Comparison of ENCODE assay signal across 34 mouse cellular contexts in the genomic region with DNA sequence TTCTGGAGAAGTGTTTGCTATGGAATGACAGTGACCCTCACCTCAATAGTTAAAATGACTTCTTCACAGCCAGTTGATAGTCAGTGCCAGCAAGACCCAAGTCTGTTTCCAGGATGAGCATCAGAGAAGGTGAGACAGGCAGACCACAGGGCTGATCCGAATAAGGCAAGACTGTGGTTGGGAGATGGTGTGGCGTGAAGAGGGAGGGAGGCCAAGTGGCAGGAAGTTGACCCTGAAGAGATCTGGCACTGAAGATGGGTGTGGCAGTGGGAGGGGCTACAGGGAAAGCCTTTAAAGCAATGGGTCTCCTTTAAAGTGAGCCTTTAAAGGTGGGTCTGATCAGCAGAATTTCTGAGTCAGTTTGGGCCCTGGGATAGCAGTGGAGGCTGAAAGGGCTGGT. TPM values are rescaled to one million over a fixed set of nuclear protein-coding genes. Genes with fewer than 3 reads are reported as not detected.
DNase-seq lines count a peak whose midpoint lies in the region; ATAC-seq and TF ChIP-seq lines count a peak whose summit lies in the region.
"Had no signal": no experiment of that assay in that cellular context is flagged by ENCODE, and none has a peak within 500 bp of the region (broad histone marks: within the 10 kb centered on the region; RNA-seq: fewer than 3 reads in every experiment).

No protein-coding gene starts in this region.

- H3K9me3 ChIP-seq in stomach, postnatal 0 days (ENCODE audit: control insufficient read depth, low read length), result no peaks in the 10 kb centered on the region
- 0 out of 2 replicates have a peak, but pooled peaks cover 4% of the 10 kb centered on the region for H3K9me3 ChIP-seq in heart, embryonic 12.5 days (replicated peaks)
- H3K9me3 ChIP-seq: embryonic facial prominence, embryonic 12.5 days; hindbrain, embryonic 10.5 days; hindbrain, embryonic 15.5 days; intestine, embryonic 15.5 days; limb, embryonic 13.5 days; neural tube, embryonic 13.5 days had no signal

- no peak for DNase-seq in testis, postnatal 10 days (ENCODE audit: low spot score)
- peak; percentile 13 for DNase-seq in ZHBTc4 (ENCODE audit: low read depth, low spot score)
- DNase-seq in natural killer cell, adult 2 months (ENCODE audit: low spot score in 2 of 2), result peak; percentile 51 to 69
- DNase-seq in stomach, postnatal 0 days (ENCODE audit: low spot score), result no peak
- DNase-seq in left cerebral cortex, adult 11 months (ENCODE audit: low spot score), result no peak
- DNase-seq: adrenal gland, adult 2 months; cerebellum, adult 11 months; cerebellum, adult 9-10 months; cerebellum, postnatal 36 days; embryo, embryonic 11 days; heart, postnatal 14 days; kidney, adult 2 months; kidney, postnatal 4 days; liver, postnatal 0 days; right cerebral cortex, postnatal 4 days; thymus, adult 18-20 months; thymus, postnatal 25 days had no signal

- H3K4me3 ChIP-seq in testis, adult 2 months (ENCODE audit: control insufficient read depth, low read depth, low read length), result peak overlapping the region; percentile 36
- no peak overlapping the region for H3K4me3 ChIP-seq in stomach, postnatal 0 days (ENCODE audit: low read depth, low read length)
- no peak overlapping the region for H3K4me3 ChIP-seq in heart, embryonic 12.5 days
- H3K4me3 ChIP-seq: embryonic facial prominence, embryonic 12.5 days; hindbrain, embryonic 10.5 days; hindbrain, embryonic 15.5 days; intestine, embryonic 15.5 days; limb, embryonic 13.5 days; myocyte; neural tube, embryonic 13.5 days had no signal

- ATAC-seq in inflammation-experienced regulatory T-cells, adult 6 months, result peak; percentile 51
- no peak for ATAC-seq in stomach, postnatal 0 days (ENCODE audit: low FRiP score, low TSS enrichment)
- ATAC-seq in heart, embryonic 12.5 days (ENCODE audit: insufficient number of reproducible peaks, low FRiP score), result no peak
- ATAC-seq: forebrain, embryonic 14.5 days; intestine, embryonic 15.5 days; midbrain, embryonic 16.5 days had no signal

- no peak for TF ChIP-seq CTCF in testis, adult 2 months (IDR thresholded peaks at IDR 0.05; ENCODE audit: control insufficient read depth, insufficient read depth, insufficient replicate concordance, low read depth, low read length)
- no peak for TF ChIP-seq CTCF in stomach, postnatal 0 days (IDR thresholded peaks at IDR 0.05; ENCODE audit: low read depth)

- H3K4me2 ChIP-seq in stomach, postnatal 0 days (replicated peaks; ENCODE audit: low read depth), result no peak overlapping the region
- H3K4me2 ChIP-seq in heart, embryonic 12.5 days, result no peak overlapping the region
- H3K4me2 ChIP-seq: embryonic facial prominence, embryonic 12.5 days; hindbrain, embryonic 15.5 days; intestine, embryonic 15.5 days; limb, embryonic 13.5 days; liver, embryonic 11.5 days; midbrain, embryonic 11.5 days; neural tube, embryonic 13.5 days had no signal

- TF ChIP-seq POLR2A in testis, adult 2 months (IDR thresholded peaks at IDR 0.05; ENCODE audit: control insufficient read depth, low read depth, low read length), result no peak

- no peak overlapping the region for H3K27ac ChIP-seq in testis, adult 2 months (ENCODE audit: control insufficient read depth, insufficient read depth, low read depth, low read length)
- H3K27ac ChIP-seq in stomach, postnatal 0 days (replicated peaks), result no peak overlapping the region
- H3K27ac ChIP-seq in heart, embryonic 12.5 days (ENCODE audit: poor library complexity, severe bottlenecking), result no peak overlapping the region
- H3K27ac ChIP-seq: embryonic facial prominence, embryonic 12.5 days; hindbrain, embryonic 10.5 days; hindbrain, embryonic 15.5 days; intestine, embryonic 15.5 days; limb, embryonic 13.5 days; macrophage; neural tube, embryonic 13.5 days had no signal

- H3K36me3 ChIP-seq in testis, adult 2 months (ENCODE audit: control insufficient read depth, insufficient read depth, low read length), result no peaks in the 10 kb centered on the region
- H3K36me3 ChIP-seq in stomach, postnatal 0 days (ENCODE audit: control insufficient read depth, insufficient read depth, low read length), result no peaks in the 10 kb centered on the region
- H3K36me3 ChIP-seq in heart, embryonic 12.5 days, result no peaks in the 10 kb centered on the region
- H3K36me3 ChIP-seq: embryonic facial prominence, embryonic 12.5 days; G1E; hindbrain, embryonic 10.5 days; hindbrain, embryonic 15.5 days; intestine, embryonic 15.5 days; limb, embryonic 13.5 days; neural tube, embryonic 13.5 days had no signal

- TF ChIP-seq EP300 in stomach, postnatal 0 days (optimal IDR thresholded peaks at IDR 0.05), result no peak

- no peaks in the 10 kb centered on the region for H3K27me3 ChIP-seq in testis, adult 2 months (ENCODE audit: control insufficient read depth, insufficient read depth, low read length)
- no peaks in the 10 kb centered on the region for H3K27me3 ChIP-seq in stomach, postnatal 0 days (ENCODE audit: control insufficient read depth, insufficient read depth, low read length)
- peaks cover 37% of the 10 kb centered on the region; the same call in 1 of the 2 replicates for H3K27me3 ChIP-seq in heart, embryonic 12.5 days (replicated peaks)
- H3K27me3 ChIP-seq: hindbrain, embryonic 15.5 days; neural tube, embryonic 13.5 days had no signal

- no peak overlapping the region for H3K9ac ChIP-seq in stomach, postnatal 0 days (ENCODE audit: low read length)
- no peak overlapping the region for H3K9ac ChIP-seq in heart, embryonic 12.5 days
- H3K9ac ChIP-seq: embryonic facial prominence, embryonic 12.5 days; hindbrain, embryonic 15.5 days; intestine, embryonic 15.5 days; limb, embryonic 13.5 days; liver, postnatal 0 days; neural tube, embryonic 13.5 days had no signal

- 23% methylated on average over 2 of the region's 2 CpGs for WGBS in stomach, postnatal 0 days
- WGBS in heart, embryonic 12.5 days, result 30% methylated on average over 2 of the region's 2 CpGs

- no peaks in the 10 kb centered on the region for H3K4me1 ChIP-seq in testis, adult 2 months (ENCODE audit: control insufficient read depth, insufficient read depth, low read length)
- no peaks in the 10 kb centered on the region for H3K4me1 ChIP-seq in stomach, postnatal 0 days (replicated peaks; ENCODE audit: control insufficient read depth, insufficient read depth)
- H3K4me1 ChIP-seq in heart, embryonic 12.5 days (replicated peaks), result no peaks in the 10 kb centered on the region
- H3K4me1 ChIP-seq: embryonic facial prominence, embryonic 12.5 days; limb, embryonic 13.5 days had no signal

RNA-seq across cellular contexts. Expression of a gene that starts 55.2 kb away (rescaled TPM):
- 863 and 972 TPM in 2 replicates for polyA plus RNA-seq in testis, adult 2 months (2012; rRNA removed)
- 1 to 10 TPM in 2 of 3 experiments, under 1 TPM in 1; 0.77 to 4.3 (median 3.2) TPM for polyA plus RNA-seq in inflammation-experienced regulatory T-cells, adult 6 months (2017; shearing (Covaris generic))
- 3.6 and 5.1 TPM in 2 replicates for polyA plus RNA-seq in stomach, postnatal 0 days (2015; fragmentation: Nextera tagmentation; extraction: Ambion mirVana)
- polyA plus RNA-seq in heart, embryonic 12.5 days (2016; fragmentation: Nextera tagmentation; extraction: Ambion mirVana), result 2.7 and 3.4 TPM in 2 replicates
- polyA plus RNA-seq: G1E had no signal

RNA-seq across cellular contexts. Expression of a gene that starts 55.6 kb away (rescaled TPM):
- polyA plus RNA-seq in testis, adult 2 months (2012; rRNA removed), result 5.1 and 5.6 TPM in 2 replicates
- polyA plus RNA-seq in inflammation-experienced regulatory T-cells, adult 6 months (2017; shearing (Covaris generic)), result 1 to 10 TPM in 1 of 3 experiments, under 1 TPM in 1, not detected in 1; 0.91 to 3.4 TPM
- 0.11 TPM in 1 of 2 replicates, not detected in the other for polyA plus RNA-seq in stomach, postnatal 0 days (2015; fragmentation: Nextera tagmentation; extraction: Ambion mirVana)
- polyA plus RNA-seq in heart, embryonic 12.5 days (2016; fragmentation: Nextera tagmentation; extraction: Ambion mirVana), result 0.08 TPM in 1 of 2 replicates, not detected in the other
- polyA plus RNA-seq: G1E; heart, embryonic 14.5 days; liver, embryonic 11.5 days; liver, postnatal 0 days had no signal

Comparison
In these comparisons a context has a peak if more than half of its experiments do, and no peak if none do; other contexts are left out.
1. DNase-seq: peak in ZHBTc4 (single experiment) and natural killer cell, adult 2 months (2 of 2); none in testis, postnatal 10 days (single experiment), stomach, postnatal 0 days (single experiment) and left cerebral cortex, adult 11 months (single experiment).
2. RNA of a gene that starts 55.2 kb away (polyA plus RNA-seq): 863 to 972 TPM in testis, adult 2 months; 3.6 to 5.1 TPM in stomach, postnatal 0 days, 2.7 to 3.4 TPM in heart, embryonic 12.5 days and 0.77 to 4.3 TPM in inflammation-experienced regulatory T-cells, adult 6 months; every median in the first group is over 100 times any median in the second.